Mouse (Mus musculus): ENCODE measurements around the gene Zfp36.
"Not testable (repeated sequence)": the region's sequence is repeated elsewhere in the genome, so short reads cannot be mapped to it uniquely, and the experiment has no call there.

Zfp36 gene

GRCm38 (mm10) chr7:28380237-28381016, at the start of gene Zfp36:
Gene Zfp36, minus strand, starts transcription at chr7:28380253.
- no peak for DNase-seq (ENCODE audit: low spot score)

GRCm38 (mm10) chr7:28427738-28428137, 47.7 kb upstream of the Zfp36 start:
- DNase-seq (ENCODE audit: low spot score): no peak

- DNase-seq (ENCODE audit: low spot score): no peak
These were observed 43.0 kb upstream of the Zfp36 start for GRCm38 (mm10) chr7:28423018-28423417.

- DNase-seq (ENCODE audit: low spot score): no peak
These were observed 39.4 kb upstream of the Zfp36 start for GRCm38 (mm10) chr7:28419416-28419815.

- DNase-seq (ENCODE audit: low spot score): no peak
These were observed 38.1 kb upstream of the Zfp36 start for GRCm38 (mm10) chr7:28418096-28418670.

GRCm38 (mm10) chr7:28417368-28417767, 37.3 kb upstream of the Zfp36 start:
- DNase-seq (ENCODE audit: low spot score): no peak

GRCm38 (mm10) chr7:28412826-28413225, 32.8 kb upstream of the Zfp36 start:
- no peak for DNase-seq (ENCODE audit: low spot score)

GRCm38 (mm10) chr7:28410841-28411475, 30.9 kb upstream of the Zfp36 start:
- no peak for DNase-seq (ENCODE audit: low spot score)

- DNase-seq (ENCODE audit: low spot score): no peak
These were observed 21.9 kb upstream of the Zfp36 start for GRCm38 (mm10) chr7:28401942-28402341.

GRCm38 (mm10) chr7:28401030-28401429, 21.0 kb upstream of the Zfp36 start:
- no peak for DNase-seq (ENCODE audit: low spot score)

GRCm38 (mm10) chr7:28398696-28399340, 18.8 kb upstream of the Zfp36 start:
- DNase-seq (ENCODE audit: low spot score): no peak

- DNase-seq (ENCODE audit: low spot score): no peak
These were observed 17.9 kb upstream of the Zfp36 start for GRCm38 (mm10) chr7:28398000-28398399.

- DNase-seq (ENCODE audit: low spot score): no peak
These were observed 15.4 kb upstream of the Zfp36 start for GRCm38 (mm10) chr7:28395425-28395824.

- no peak for DNase-seq (ENCODE audit: low spot score)
These were observed 13.4 kb upstream of the Zfp36 start for GRCm38 (mm10) chr7:28393272-28393951.

GRCm38 (mm10) chr7:28392429-28393271, 12.6 kb upstream of the Zfp36 start, which contains the start of the genes Med29 and Paf1:
Gene Med29, minus strand, starts transcription at chr7:28392708.
Gene Paf1, plus strand, starts transcription at chr7:28392951.
- peak; percentile 99 for DNase-seq (ENCODE audit: low spot score)

GRCm38 (mm10) chr7:28390331-28390730, 10.3 kb upstream of the Zfp36 start:
- no peak for DNase-seq (ENCODE audit: low spot score)

GRCm38 (mm10) chr7:28387384-28387783, 7.3 kb upstream of the Zfp36 start:
- not testable (repeated sequence) for DNase-seq (ENCODE audit: low spot score)

- DNase-seq (ENCODE audit: low spot score): not testable (repeated sequence)
These were observed 6.8 kb upstream of the Zfp36 start for GRCm38 (mm10) chr7:28386877-28387276.

- DNase-seq (ENCODE audit: low spot score): peak; percentile 78
These were observed 6.4 kb upstream of the Zfp36 start for GRCm38 (mm10) chr7:28386462-28386861.

- no peak for DNase-seq (ENCODE audit: low spot score)
These were observed 6.0 kb upstream of the Zfp36 start for GRCm38 (mm10) chr7:28386007-28386406.

GRCm38 (mm10) chr7:28385196-28385595, 5.1 kb upstream of the Zfp36 start:
- DNase-seq (ENCODE audit: low spot score): no peak

All from c-Kit-positive CD71-positive TER-119-positive erythroid progenitor cells, embryonic 14.5 days (primary cell).